Mouse (Mus musculus) myocyte (in vitro differentiated cells): ENCODE data around the gene Wdr20.

Experiments used
- CEBPB ChIP-seq: IDR thresholded peaks from 2 replicates; pipeline ENCODE4 v1.6.1; 2011; ENCODE audit warnings: mild to moderate bottlenecking, moderate library complexity; ENCODE audit not compliant: poor library complexity, insufficient read depth, severe bottlenecking
- E2F4 ChIP-seq: IDR thresholded peaks from one replicate; pipeline ENCODE4 v1.6.1; 2011; ENCODE audit warnings: mild to moderate bottlenecking, control low read depth, moderate library complexity; ENCODE audit not compliant: insufficient read depth
- MAX ChIP-seq: IDR thresholded peaks from one replicate; pipeline ENCODE4 v1.6.1; 2011; ENCODE audit warnings: low read depth, mild to moderate bottlenecking, control low read depth
- POLR2A ChIP-seq: IDR thresholded peaks from one replicate; pipeline ENCODE4 v1.6.1; 2011; ENCODE audit warnings: low read depth, mild to moderate bottlenecking, control low read depth, moderate library complexity; ENCODE audit not compliant: insufficient read length
- POLR2AphosphoS2 ChIP-seq: IDR thresholded peaks from one replicate; pipeline ENCODE4 v1.6.1; 2011; ENCODE audit warnings: low read depth, control low read depth; ENCODE audit not compliant: insufficient read length
- TCF12 ChIP-seq: IDR thresholded peaks from one replicate; pipeline ENCODE4 v1.6.1; 2011; ENCODE audit warnings: mild to moderate bottlenecking, control low read depth; ENCODE audit not compliant: poor library complexity, insufficient read depth, severe bottlenecking

DNA sequence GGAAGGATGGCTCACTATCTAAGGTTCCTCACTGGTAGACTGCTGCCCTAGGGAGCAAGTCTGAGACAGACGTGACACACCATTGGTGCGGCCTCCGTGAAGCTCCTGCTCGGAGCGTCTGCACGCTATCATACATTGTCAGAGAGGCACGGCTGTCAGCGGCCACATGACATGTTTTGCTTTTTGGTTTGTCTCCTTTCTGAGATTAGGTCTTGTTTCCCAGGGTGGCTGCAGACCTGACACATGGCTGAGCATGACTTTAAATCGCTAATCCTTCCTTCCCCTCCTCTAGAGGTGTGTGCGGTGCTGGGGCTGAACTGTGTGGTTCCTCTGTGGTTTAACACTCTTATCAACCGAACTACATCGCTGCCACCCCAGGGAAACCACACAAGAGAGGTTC, 113.7 kb downstream of the Wdr20 start:
- TF ChIP-seq POLR2A (no peak), E2F4 (no peak), CEBPB (no peak), TCF12 (no peak), POLR2AphosphoS2 (no peak), MAX (no peak)
